Mouse (Mus musculus) heart, adult 11 months (tissue): ENCODE measurements at regions not wholly inside any gene's neighbourhood (a gene's known extent, or its start where the extent isn't known, plus 50 kb on each side); places are given as distances from the start of the nearest gene placed in this dataset.
A peak's percentile ranks its signal among the peaks of the same experiment; 100 is the strongest.

Experiments used
- DNase-seq: peaks from one replicate; pipeline ENCODE4 v3.0.0; 2022

DNA sequence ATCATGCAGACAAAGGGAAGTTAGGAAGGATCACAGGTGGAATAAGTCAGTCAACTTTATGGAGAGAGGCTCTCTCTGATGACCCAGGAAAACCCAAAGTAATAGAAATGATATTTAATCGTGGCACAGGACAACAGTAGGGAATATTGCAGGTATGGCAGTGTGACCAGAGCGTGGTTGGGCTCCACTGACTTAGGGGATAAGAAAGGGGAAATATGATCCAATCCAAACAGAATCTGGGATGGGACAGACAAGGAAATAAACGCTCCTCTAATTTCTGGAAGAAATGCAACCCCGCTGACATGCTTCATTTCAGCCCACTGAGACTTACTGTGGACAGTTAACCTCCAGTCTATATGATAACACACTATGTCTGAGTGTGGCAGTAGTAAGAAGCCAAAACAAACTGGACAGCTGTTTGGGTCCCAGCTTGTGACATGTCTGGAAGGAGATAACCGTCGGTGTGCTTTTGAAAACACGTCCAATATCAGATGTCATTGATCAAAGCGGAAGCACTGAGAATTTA lies 400.0 kb downstream of the Rps24 start:
- peak; percentile 16 for DNase-seq

DNA sequence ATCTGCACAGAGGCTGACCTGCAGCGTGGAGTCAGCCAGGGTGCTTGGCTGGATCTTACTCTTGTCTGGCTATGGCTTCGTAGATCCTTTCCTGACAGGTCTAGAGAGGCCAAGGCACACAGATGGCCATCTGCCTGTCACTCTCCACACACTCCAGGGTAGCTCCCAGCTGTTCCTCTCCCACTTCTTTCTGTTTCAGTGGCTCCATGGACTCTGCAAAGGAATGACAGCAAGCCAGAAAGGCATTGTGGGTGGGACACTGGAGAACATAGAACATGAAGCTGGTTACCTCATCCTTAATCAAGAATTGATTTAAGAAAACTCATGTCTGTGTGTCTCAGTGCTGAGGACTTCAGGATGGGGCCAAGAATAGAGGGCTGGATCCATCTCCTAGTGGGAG lies 403.9 kb downstream of the Rps24 start:
- DNase-seq, result peak; percentile 75

DNA sequence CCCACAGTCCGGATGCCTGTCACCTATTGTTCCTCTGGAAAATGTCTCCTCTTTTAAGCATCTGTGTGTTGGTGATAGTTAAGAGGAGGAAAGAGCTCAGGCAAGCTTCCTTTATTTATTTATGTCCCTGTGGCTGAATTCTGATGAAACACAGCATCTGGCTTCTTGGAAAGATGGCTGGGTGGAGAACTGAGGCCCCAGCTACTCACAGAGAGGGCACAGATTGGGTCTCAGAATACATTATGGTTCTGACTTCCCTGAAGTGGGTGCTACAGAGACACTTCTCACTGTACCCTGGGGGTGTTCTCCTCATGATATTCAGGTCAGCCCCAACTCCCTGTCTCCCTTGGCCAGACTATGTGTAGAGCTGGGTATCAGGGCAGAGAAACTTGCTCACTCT lies 408.3 kb downstream of the Rps24 start:
- DNase-seq, result peak; percentile 74

DNA sequence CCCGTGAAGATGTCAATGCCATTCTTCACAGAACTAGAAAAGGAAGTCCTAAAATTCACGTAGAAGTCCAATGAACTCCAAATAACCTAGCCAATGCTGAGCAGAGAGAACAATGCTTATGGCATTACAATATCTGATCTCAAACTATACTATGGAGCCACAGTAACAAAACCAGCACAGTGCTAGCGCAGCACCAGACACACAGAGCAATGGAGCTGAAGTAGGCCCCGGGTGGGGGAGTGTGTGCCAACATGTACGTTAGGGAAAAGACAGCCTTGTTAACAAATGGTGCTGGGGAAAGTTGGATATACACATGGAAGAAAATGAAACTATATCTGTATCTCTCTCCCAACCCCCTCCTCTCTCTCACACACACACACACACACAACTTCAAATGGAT lies 409.8 kb downstream of the Rps24 start:
- peak; percentile 79 for DNase-seq

DNA sequence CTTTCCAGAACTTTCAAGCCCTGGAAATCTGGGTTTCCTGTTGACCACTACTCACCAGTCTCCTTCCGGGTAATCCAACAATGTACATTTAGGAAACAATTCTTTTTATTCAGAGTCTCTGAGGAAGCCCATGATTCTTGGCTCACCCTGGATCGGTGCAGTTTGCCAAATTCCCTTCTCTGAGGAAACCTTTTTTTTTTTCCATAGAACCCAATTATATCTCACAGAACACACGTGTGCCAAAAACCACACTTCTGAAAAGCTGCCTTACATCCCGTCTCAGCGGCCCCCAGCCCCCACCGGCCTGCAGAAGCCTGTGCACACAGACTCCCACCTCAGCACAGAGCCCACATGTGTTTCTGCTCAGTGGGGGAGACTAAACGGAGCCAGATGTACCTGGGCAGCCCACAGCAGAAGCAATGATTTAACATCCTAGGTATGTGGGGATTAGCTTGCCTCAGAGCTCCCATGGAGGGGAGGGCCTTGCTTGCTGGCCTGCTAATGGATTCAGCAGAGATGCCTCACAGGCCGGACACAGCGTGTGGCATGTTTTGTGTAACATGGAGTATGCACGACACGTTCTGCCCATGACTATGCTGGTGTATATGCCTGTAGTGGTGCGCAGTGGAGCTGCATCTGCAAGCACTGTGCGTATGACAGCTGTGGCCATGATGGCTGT lies 413.7 kb downstream of the Rps24 start:
- DNase-seq, result peak; percentile 92

DNA sequence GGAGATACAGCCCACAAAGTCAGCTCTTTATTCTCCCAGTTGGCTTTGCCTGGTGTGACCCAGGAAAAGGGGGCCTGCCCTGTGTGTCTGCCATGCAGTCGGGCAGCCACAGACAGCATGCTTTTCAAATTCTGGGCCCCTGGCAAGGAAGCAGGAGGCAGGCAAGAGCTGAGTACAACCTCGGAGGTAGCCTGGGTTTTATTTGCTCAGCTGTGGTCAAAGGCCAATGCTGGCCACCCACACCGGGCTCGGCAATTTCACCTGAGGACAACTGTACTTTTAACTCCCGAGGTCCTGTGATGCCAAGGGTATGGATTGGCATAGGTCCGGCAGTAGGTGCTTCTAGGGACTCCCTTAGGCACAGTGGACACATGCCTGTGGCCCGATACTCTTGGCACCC lies 414.8 kb downstream of the Rps24 start:
- DNase-seq, result peak; percentile 85

DNA sequence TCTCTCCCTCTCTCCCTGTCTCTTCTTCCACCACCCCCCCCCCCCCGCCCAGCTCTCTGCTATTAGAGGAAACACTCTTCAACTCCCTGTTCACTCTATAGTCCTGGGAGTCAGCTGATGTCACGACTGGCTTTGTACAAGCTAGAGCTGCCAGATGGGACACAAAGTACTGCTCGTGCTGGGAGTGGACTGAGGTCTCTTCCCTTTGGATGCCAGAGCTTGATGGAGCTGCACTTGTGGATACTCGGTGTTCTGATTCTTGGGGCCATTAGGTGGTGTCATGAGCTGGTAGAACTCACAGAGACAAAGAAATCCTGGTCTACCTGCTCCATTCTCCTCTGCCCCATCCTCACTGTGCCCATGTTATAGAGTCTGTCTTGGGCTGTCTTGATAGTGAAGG lies 415.9 kb downstream of the Rps24 start:
- DNase-seq, result peak; percentile 98

DNA sequence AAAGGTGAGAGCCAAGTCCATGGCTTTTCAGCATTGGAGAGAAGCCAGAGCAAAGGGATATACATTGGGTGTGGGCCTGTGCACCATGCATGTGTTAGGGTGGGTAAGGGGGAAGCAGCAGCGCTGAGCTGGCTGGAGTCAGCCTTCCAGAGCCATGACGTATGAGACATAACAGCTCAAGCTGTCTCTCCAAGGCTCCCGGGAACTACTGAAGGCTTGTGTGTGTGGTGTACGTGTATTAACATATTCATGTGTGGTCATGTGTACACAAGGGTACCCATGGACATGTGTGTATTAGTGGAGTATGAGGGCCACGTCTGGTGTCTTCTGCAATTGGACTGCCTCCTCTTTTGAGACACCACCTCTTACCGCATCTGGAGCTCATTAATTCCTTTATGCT lies 417.8 kb downstream of the Rps24 start:
- peak; percentile 69 for DNase-seq

DNA sequence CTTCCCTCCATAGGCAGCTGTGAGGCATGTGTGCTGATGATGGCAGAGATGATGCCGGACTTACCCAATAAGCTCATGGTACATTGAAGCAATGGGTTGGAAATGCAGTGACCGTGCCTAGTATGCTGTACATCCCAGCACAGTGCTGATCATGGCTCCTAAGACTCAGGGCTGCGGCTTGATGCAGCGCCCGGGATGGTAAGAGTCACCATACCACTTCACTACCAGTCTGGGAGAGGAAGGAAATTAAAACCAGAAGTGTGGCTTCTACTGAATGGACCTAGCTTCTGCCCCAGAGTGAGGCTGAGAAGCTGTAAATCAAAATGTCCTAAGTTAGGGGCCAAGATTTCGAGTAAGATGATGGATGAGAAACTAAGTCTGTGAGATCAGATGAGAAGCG lies 420.0 kb downstream of the Rps24 start:
- DNase-seq, result peak; percentile 68

DNA sequence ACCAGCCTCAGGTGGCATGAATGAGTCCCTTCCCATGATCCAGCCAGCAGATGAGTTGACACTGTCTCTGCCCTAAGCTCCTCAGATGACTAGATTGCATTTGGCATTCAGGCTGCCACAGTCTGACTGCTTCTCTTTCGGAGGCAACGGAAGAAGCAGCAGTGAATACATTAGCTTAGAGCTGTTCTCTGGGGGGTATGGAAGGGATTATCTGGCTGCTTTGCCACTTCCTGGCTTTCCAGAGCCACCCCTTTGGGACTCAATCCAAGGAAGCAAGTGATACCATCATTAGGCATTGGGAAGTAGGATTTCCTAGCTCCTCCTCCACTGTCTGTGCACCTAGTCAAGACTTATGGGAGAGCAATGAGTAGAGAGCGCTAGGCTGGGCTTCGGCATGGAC lies 421.5 kb downstream of the Rps24 start:
- DNase-seq, result no peak

DNA sequence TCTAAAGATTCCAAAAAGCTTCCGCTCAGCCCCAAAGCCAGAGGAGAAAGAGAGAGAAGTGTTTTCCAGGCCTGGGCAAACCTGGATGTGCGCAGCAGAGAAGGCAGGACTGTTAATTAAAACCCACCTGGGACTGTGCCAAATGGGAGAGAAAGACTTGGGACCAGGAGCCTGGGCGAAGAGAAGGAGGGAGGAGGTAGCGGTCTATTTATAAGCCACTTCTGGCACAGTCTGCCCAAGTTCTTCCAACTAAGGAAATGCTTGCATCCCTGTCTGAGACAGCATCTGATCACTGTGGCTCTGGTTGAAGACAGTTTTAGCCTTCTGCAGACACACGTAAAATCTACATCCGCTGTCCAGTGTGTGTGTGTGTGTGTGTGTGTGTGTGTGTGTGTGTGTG lies 424.7 kb downstream of the Rps24 start:
- no peak for DNase-seq

DNA sequence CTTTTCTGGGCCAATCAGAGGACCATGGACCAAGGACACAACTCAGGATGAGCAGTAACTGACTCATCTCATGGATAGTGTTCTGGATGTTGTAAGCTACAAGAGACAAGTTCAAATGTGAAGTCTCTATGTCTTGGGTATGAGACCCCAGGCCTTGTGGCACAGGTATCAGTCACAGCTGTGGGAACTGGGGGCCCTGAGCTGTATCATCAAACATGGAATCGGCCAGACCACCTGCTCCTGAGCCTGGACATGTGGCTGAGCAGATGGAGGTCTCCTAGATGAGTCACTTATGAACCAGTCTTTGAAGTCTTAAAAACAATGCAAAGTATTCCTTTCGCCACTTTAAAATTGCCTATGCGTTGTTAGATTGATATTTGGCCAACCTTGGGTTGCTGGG lies 432.1 kb downstream of the Rps24 start:
- DNase-seq, result peak; percentile 85

DNA sequence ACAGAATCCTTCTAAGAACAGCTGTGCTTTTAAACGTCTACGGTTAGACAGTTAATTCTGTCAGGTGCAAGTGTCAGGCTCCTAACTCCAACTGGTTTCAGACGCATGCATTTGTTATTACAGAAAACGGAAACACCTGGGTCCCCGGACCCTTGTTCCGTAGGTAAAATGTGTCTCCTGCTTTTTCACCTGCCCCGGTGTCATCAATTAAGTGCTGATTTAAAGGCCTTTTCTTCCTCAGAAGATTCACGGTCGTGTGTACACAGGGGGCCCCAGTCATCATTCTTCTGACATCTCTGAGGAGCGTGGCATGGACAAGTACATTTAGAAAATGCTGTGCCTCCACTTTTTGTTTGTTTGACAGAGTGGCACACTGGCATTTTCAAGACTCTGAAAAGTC lies 435.1 kb downstream of the Rps24 start:
- peak; percentile 65 for DNase-seq

DNA sequence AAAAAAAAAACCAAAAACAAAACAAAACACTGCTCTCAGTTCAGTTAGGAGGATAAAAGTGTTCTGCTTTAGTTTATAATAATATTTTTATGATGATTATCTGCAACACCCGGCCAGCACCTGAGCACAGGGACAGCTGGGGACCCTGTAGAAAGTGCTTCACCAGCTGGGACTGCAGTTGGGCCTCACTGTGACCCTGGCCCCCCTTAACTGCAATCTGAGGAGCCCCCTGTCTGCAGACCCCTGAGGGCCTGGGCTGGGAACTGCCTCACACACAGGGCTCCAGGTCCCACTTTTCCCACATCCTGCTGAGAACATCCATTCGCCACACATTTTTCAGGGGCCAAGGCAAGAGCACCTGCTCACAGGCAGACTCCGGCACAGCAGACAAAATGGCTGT lies 437.6 kb downstream of the Rps24 start:
- peak; percentile 78 for DNase-seq

DNA sequence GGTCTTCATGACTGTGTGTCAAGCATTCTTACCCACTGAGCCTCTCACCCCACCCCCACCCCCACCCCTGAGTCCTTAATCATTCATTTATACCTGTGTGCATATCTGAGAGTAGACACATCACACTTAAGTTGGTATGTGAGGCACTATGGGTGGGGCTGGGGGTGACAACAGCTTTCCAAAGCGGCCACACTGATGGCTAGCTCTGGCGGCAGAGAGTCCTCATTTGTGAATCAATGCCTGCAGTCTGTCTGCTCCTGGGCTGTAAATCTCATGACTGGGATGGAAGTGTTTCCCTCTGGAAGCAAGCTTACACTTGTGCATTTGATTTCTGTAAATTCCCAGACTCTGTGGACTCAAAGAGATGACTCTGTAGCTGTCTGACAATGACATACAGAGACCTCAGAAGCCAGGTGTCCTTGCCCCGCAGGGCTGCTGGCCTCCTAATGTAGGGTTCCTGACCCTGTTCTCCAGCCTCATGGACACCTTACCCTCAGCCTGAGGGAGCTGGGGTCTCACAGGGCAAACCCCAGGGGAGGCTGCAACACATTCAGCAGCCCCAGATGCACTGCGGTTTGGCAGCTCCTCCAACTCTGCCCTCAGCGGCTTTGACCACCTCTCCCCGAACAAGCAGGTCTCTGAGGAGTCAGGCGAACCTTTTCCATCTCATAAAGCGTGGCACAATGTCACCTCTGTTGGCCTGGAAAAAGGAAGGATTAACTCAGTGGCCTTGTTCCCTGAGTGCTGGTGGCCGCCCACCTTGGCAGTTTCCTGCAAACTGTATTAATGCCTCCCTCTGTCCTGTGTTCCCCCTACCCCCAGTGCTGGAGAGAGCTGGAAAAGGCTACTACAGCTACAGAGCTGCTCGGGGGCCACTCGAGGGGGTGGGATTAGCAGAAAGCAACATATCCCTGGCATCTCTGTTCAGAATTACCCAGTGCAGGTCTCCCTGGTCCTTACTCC lies 439.4 kb downstream of the Rps24 start:
- peak; percentile 80 for DNase-seq

DNA sequence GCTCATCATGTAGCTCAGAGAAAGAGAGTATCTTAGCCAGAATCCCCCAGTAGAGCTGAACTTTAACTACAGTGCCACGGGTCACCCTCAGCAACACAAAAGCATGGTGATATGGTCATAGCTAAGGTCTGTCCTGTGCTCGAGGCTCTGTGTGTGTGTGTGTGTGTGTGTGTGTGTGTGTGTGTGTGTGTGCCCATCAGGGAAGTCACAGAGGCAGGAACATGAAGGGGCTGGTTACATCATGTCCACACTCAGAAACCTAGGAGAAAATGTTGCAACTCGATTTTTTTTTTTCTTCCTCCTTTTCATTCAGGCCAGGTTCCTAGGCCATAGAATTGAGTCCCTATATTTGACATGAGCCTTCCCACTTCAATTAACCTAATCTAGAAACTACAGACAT lies 441.8 kb downstream of the Rps24 start:
- no peak for DNase-seq

DNA sequence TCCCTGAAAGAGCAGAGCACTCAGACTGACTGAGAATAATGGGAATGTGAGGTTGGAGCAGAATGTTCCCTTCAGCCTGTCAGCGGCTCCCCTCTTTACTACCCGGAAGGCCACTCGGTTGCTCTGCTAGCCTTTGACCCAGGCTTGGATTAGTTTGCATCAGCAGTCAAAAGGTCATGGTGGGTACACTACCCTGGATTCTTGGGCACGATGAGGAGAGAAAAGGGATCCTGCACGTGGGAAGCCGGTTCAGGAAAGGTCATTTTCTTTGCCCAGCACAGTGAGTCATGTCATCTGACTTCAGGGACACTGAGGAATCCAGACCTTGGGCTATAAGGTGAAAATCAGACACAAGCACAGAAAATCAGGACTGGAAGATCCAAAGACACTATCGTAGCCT lies 443.3 kb downstream of the Rps24 start:
- DNase-seq, result peak; percentile 33

DNA sequence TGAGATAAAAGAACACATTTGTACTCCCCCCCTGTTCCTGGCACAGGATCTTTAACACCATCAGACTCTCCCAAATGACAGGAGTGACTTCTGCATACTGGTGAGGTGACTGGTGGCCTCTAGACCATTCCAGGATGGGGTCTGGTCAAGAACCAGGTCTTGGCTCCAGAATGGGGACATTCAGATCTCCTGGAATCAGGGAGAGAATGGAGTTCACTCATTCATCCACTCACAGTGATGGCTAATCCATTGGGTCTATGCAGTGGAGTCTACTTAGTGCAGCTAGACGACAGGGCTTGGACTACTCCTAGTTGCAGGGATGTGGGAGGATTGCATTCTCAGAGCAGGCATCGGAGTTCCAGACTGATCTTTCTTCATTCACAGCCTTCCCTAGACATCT lies 451.0 kb downstream of the Rps24 start:
- DNase-seq, result peak; percentile 57

DNA sequence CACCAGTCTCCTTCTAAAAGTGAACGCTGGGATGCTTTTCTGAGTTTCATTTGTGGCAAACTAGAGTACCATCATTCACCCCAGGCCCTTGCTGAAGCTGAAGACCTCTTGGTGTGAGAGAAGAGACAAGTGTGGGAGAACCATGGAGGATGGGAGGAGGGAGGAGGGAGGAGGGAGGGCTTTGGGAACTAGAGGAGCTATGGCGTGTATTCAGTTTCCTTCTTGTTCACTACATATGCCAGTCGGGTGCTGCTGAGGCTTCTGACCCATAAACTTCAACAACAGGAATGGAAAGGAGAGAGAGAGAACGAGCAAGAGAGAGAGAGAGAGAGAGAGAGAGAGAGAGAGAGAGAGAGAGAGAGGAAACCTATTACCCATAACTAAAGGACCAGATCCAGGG lies 452.1 kb downstream of the Rps24 start:
- peak; percentile 28 for DNase-seq

DNA sequence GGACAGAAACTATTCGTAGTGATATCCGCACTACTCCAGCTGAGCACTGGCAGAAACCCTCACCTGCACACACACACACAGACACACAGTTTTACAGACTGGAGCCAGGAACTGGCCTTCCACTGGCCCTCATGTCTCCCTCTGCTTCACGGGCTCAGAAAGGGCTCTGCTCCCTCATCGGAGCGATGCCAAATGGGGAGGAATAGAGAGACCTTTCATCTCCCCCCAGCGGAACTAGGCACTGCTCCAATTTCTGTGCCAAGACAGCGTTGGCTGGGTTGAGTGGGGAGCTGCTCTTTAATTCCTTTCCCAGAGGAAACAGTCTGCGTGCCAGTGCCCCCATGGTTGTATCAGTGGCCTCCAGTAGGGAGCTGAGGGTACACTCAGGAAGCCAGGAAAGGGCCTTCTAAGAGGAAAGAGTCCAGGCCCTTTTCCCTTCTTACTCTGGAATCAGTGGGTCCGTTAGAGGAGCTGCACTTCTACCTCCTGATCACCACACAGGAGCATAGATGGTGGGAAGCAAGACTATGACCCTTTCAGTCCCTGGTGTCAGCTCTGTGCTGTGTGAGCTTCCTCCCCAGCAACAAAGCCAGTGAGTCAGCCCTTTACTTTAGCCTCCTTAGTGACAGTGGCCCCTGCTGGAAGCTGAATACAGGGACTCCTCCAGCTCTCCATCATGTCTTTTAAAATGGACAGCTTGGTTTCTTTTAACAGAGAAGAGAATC lies 452.7 kb downstream of the Rps24 start:
- DNase-seq, result peak; percentile 93

DNA sequence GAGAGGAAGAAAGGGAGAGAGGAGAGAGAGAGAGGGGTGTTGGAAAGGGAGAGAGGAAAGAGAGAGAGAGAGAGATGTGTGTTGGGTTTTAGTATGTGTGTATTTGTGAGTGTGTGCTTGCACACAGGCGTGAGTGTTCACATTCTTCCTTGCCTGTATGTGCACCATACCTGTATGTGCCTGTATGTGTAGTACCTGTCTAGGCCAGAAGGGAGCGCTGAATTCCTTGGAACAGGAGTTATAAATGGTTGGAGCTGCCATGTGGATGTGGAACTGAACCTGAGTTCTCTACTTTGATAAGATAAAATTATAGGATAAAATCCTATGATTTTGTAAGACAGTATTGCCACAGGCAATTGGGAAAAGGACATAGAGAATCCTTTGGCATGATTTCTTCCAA lies 458.8 kb downstream of the Rps24 start:
- peak; percentile 63 for DNase-seq

DNA sequence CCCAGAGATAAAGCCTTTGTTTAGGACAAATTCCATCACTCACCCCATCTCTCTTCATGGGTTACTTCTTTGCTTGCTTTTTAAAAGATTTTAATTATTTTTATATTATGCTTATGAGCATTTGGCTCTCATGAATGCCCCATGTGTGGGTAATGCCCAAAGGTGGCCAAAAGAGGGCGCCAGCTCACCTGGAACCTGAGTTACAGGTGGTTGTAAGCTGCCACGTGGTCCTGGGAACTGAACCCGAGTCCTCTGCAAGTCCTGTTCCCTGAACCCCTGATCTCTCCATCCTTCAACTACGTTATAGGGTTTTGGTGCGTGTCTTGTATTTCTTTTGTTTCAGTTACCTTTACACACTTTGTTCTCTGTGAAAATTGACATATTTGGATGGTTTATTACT lies 460.2 kb downstream of the Rps24 start:
- DNase-seq, result peak; percentile 60

DNA sequence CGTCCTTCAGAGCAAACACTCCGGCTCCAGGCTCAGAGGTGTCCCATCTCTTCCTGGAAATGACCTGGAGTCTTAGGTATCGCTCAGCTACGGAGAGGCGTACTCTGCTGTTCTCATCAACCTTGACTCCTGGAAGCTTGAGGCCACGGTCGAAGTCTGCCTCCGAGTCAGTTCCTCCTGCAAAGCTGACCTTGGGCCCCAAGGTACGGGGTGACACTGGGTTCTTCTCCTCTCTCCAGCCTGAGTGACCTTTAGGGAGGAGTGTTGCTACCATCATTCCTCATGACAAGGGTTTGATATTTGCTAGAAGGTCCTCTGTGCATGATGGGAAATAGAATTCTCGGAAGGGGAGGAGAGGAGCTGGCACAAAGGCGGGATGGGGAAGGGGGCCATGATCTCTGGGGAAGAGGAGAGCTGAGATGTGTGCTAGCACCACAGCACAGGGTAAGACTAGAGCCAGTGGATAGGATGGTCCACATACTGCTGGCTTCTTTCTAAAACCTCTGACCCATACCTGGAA lies 469.0 kb downstream of the Rps24 start:
- DNase-seq, result peak; percentile 62
